Mouse (Mus musculus): Measurements from ENCODE around the gene Fmnl1. TPM values are rescaled to one million over a fixed set of nuclear protein-coding genes. Genes with fewer than 3 reads are reported as not detected.
A peak's percentile ranks its signal among the peaks of the same experiment; 100 is the strongest.

Fmnl1 gene
- polyA plus RNA-seq, 1 experiment from 2014 or later = 9.2 TPM

DNA sequence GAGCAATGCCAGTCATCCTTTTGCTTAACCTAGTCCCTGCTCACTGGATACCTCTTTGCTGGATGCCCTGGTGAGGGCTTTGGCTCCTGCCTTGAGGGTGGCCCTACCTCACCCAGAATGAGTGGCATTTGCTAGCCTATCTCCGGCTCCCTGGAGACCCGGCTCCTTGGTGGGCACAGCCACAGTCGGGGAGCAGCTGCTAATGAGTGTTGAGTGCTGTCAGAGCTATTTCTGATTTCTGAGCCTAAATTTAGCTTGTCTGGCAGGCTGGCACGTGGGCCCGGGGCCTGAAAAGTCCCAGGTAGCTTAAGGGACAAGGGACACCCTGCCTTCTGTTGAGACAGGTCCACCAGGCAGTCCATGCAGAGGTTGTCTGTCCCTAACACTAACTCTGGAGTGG is 6.3 kb downstream of the Fmnl1 start:
- Histone ChIP-seq H3K4me1 (ENCODE audit: control insufficient read depth, insufficient read depth, low read length) (no peaks in the 10 kb centered on the region), H3K27me3 (ENCODE audit: control insufficient read depth, insufficient read depth, low read length) (peaks cover 4% of the 10 kb centered on the region; the same call in 1 of the 2 replicates), H3K9ac (replicated peaks; ENCODE audit: low read depth, low read length) (no peak overlapping the region), H3K4me3 (ENCODE audit: low read depth, low read length) (no peak overlapping the region), H3K27ac (ENCODE audit: low read depth, low read length) (no peak overlapping the region), H3K9me3 (ENCODE audit: control insufficient read depth, low read length) (no peaks in the 10 kb centered on the region), H3K36me3 (ENCODE audit: control insufficient read depth, insufficient read depth, low read length) (no peaks in the 10 kb centered on the region), H3K4me2 (ENCODE audit: low read depth, low read length) (no peak overlapping the region)
- ATAC-seq (ENCODE audit: low read depth) = no peak
- WGBS = 86% methylated on average over 5 of the region's 5 CpGs

GRCm38 (mm10) chr11:103177815-103178485 is 7.0 kb downstream of the Fmnl1 start:
- no peak overlapping the region for H3K4me2 ChIP-seq (ENCODE audit: low read depth, low read length)
- no peak for ATAC-seq (ENCODE audit: low read depth)
- no peaks in the 10 kb centered on the region for H3K4me1 ChIP-seq (ENCODE audit: control insufficient read depth, insufficient read depth, low read length)
- no peak overlapping the region for H3K9ac ChIP-seq (replicated peaks; ENCODE audit: low read depth, low read length)
- no peak overlapping the region for H3K4me3 ChIP-seq (ENCODE audit: low read depth, low read length)
- no peaks in the 10 kb centered on the region for H3K36me3 ChIP-seq (ENCODE audit: control insufficient read depth, insufficient read depth, low read length)
- no peak overlapping the region for H3K27ac ChIP-seq (ENCODE audit: low read depth, low read length)
- 85% methylated on average over 15 of the region's 15 CpGs for WGBS
- no peaks in the 10 kb centered on the region for H3K9me3 ChIP-seq (ENCODE audit: control insufficient read depth, low read length)
- peaks cover 2% of the 10 kb centered on the region; the same call in 1 of the 2 replicates for H3K27me3 ChIP-seq (ENCODE audit: control insufficient read depth, insufficient read depth, low read length)

GRCm38 (mm10) chr11:103178748-103179147 is 7.8 kb downstream of the Fmnl1 start:
- no peaks in the 10 kb centered on the region for H3K9me3 ChIP-seq (ENCODE audit: control insufficient read depth, low read length)
- no peak for ATAC-seq (ENCODE audit: low read depth)
- no peaks in the 10 kb centered on the region for H3K4me1 ChIP-seq (ENCODE audit: control insufficient read depth, insufficient read depth, low read length)
- H3K4me3 ChIP-seq (ENCODE audit: low read depth, low read length) = no peak overlapping the region
- no peaks in the 10 kb centered on the region for H3K36me3 ChIP-seq (ENCODE audit: control insufficient read depth, insufficient read depth, low read length)
- WGBS = 84% methylated on average over 8 of the region's 8 CpGs
- no peak overlapping the region for H3K9ac ChIP-seq (replicated peaks; ENCODE audit: low read depth, low read length)
- H3K27ac ChIP-seq (ENCODE audit: low read depth, low read length) = no peak overlapping the region
- H3K4me2 ChIP-seq (ENCODE audit: low read depth, low read length) = no peak overlapping the region
- no peaks in the 10 kb centered on the region for H3K27me3 ChIP-seq (ENCODE audit: control insufficient read depth, insufficient read depth, low read length)

GRCm38 (mm10) chr11:103180426-103180825 is 9.5 kb downstream of the Fmnl1 start:
- ATAC-seq (ENCODE audit: low read depth) = no peak
- H3K4me3 ChIP-seq (ENCODE audit: low read depth, low read length) = no peak overlapping the region
- H3K36me3 ChIP-seq (ENCODE audit: control insufficient read depth, insufficient read depth, low read length) = no peaks in the 10 kb centered on the region
- H3K9ac ChIP-seq (replicated peaks; ENCODE audit: low read depth, low read length) = no peak overlapping the region
- WGBS = 88% methylated on average over 1 of the region's 1 CpGs
- H3K9me3 ChIP-seq (ENCODE audit: control insufficient read depth, low read length) = no peaks in the 10 kb centered on the region
- no peaks in the 10 kb centered on the region for H3K4me1 ChIP-seq (ENCODE audit: control insufficient read depth, insufficient read depth, low read length)
- H3K27me3 ChIP-seq (ENCODE audit: control insufficient read depth, insufficient read depth, low read length) = no peaks in the 10 kb centered on the region
- no peak overlapping the region for H3K27ac ChIP-seq (ENCODE audit: low read depth, low read length)
- no peak overlapping the region for H3K4me2 ChIP-seq (ENCODE audit: low read depth, low read length)

DNA sequence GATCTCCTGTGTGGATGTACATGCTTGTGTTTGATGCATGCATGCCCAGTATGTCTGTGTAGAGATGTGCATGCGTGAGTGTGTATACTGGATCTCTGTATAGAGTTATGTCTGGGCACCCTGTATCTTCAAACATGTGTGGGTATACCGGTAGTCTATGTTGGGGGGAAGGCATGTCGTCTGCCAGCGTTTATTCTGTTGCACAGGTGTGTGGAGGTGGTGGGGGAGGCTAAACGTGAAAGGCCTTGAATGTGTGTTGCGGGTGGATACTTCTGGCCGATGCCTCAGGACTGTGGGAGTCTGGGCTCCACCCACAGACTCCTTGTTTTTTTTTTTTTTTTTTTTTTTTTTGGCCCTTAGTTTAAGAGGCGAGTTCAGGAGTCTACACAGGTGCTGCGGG is 10.4 kb downstream of the Fmnl1 start:
- Histone ChIP-seq H3K27me3 (ENCODE audit: control insufficient read depth, insufficient read depth, low read length) (no peaks in the 10 kb centered on the region), H3K36me3 (ENCODE audit: control insufficient read depth, insufficient read depth, low read length) (no peaks in the 10 kb centered on the region), H3K9me3 (ENCODE audit: control insufficient read depth, low read length) (no peaks in the 10 kb centered on the region), H3K9ac (replicated peaks; ENCODE audit: low read depth, low read length) (no peak overlapping the region), H3K4me1 (ENCODE audit: control insufficient read depth, insufficient read depth, low read length) (no peaks in the 10 kb centered on the region), H3K4me2 (ENCODE audit: low read depth, low read length) (no peak overlapping the region), H3K27ac (ENCODE audit: low read depth, low read length) (no peak overlapping the region), H3K4me3 (ENCODE audit: low read depth, low read length) (no peak overlapping the region)
- WGBS = 82% methylated on average over 9 of the region's 9 CpGs
- no peak for ATAC-seq (ENCODE audit: low read depth)

GRCm38 (mm10) chr11:103181911-103182310 is 11.0 kb downstream of the Fmnl1 start:
- no peak for ATAC-seq (ENCODE audit: low read depth)
- WGBS = 74% methylated on average over 3 of the region's 3 CpGs
- H3K9me3 ChIP-seq (ENCODE audit: control insufficient read depth, low read length) = no peaks in the 10 kb centered on the region

DNA sequence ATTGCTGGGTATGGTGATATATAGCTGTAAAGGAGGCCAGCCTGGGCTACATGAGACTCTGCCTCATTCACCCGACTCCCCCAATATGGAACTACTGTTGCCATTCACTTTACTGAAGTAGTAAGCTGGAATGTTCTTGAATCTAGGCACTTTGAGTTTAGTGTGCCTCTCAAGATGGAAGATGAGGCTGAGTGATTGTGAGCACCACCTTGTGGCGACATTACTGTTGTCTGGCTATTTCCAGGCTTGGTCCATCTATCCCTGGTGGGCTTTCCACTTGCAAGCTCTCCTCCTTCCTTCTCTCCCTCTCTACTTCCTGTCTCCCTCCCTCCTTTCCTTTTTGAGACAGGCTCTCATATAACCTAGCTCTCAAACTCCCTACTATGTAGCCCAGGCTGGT is 14.0 kb downstream of the Fmnl1 start:
- no peak for ATAC-seq (ENCODE audit: low read depth)
- no peak overlapping the region for H3K4me3 ChIP-seq (ENCODE audit: low read depth, low read length)
- H3K27me3 ChIP-seq (ENCODE audit: control insufficient read depth, insufficient read depth, low read length) = no peaks in the 10 kb centered on the region
- no peaks in the 10 kb centered on the region for H3K36me3 ChIP-seq (ENCODE audit: control insufficient read depth, insufficient read depth, low read length)
- H3K27ac ChIP-seq (ENCODE audit: low read depth, low read length) = no peak overlapping the region
- H3K4me2 ChIP-seq (ENCODE audit: low read depth, low read length) = no peak overlapping the region
- 32% methylated on average over 2 of the region's 2 CpGs for WGBS
- H3K4me1 ChIP-seq (ENCODE audit: control insufficient read depth, insufficient read depth, low read length) = no peaks in the 10 kb centered on the region
- no peaks in the 10 kb centered on the region for H3K9me3 ChIP-seq (ENCODE audit: control insufficient read depth, low read length)
- H3K9ac ChIP-seq (replicated peaks; ENCODE audit: low read depth, low read length) = no peak overlapping the region

More at GRCm38 (mm10) chr11:103181911-103182310, 11.0 kb downstream of the Fmnl1 start:
- Histone ChIP-seq H3K36me3 (ENCODE audit: control insufficient read depth, insufficient read depth, low read length) (no peaks in the 10 kb centered on the region), H3K9ac (replicated peaks; ENCODE audit: low read depth, low read length) (no peak overlapping the region), H3K4me1 (ENCODE audit: control insufficient read depth, insufficient read depth, low read length) (no peaks in the 10 kb centered on the region), H3K4me3 (ENCODE audit: low read depth, low read length) (no peak overlapping the region), H3K27ac (ENCODE audit: low read depth, low read length) (no peak overlapping the region), H3K27me3 (ENCODE audit: control insufficient read depth, insufficient read depth, low read length) (no peaks in the 10 kb centered on the region), H3K4me2 (ENCODE audit: low read depth, low read length) (no peak overlapping the region)

DNA sequence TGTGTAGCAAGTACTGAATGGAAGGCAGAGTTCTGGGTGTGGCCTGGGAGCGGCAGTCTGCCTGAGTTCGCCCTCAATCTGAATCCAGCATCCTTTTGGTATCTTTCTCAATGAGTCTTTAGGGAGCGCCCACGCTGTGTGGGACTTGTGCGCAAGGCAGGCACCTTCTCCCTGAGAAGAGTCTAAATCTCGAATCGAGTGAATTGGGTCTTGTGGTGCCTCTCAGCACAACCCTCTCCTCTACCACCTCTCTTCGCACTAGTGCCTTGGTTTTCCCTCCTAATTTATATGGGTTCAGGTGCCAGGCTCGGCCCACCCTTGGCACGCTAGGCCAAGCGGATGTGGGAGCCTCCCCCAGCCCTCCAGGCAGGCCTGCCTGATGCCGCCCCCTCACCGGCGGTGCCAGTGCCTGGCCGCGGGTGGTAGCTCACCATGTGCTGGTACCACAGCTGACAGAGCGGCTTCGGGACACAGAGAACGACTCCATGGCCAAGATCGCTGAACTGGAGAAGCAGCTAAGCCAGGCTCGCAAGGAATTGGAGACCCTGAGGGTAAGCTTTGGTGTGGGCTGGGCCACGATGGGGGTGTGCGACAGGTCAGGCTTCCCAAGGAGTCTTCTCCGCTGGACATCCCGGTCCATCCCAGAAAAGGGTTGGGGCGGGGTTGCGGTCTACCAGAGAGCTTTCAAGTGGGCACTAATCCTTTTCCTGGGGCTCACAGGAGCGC is 21.5 kb downstream of the Fmnl1 start:
- 0 out of 2 replicates have a peak, but pooled peaks cover 4% of the 10 kb centered on the region for H3K36me3 ChIP-seq (ENCODE audit: control insufficient read depth, insufficient read depth, low read length)
- peak overlapping the region; percentile 25 for H3K4me3 ChIP-seq (ENCODE audit: low read depth, low read length)
- H3K4me2 ChIP-seq (ENCODE audit: low read depth, low read length) = peak overlapping the region; percentile 51
- 0 out of 2 replicates have a peak, but pooled peaks cover 5% of the 10 kb centered on the region for H3K4me1 ChIP-seq (ENCODE audit: control insufficient read depth, insufficient read depth, low read length)
- no peak overlapping the region for H3K27ac ChIP-seq (ENCODE audit: low read depth, low read length)
- no peaks in the 10 kb centered on the region for H3K9me3 ChIP-seq (ENCODE audit: control insufficient read depth, low read length)
- ATAC-seq (ENCODE audit: low read depth) = no peak
- H3K27me3 ChIP-seq (ENCODE audit: control insufficient read depth, insufficient read depth, low read length) = peaks cover 61% of the 10 kb centered on the region
- H3K9ac ChIP-seq (replicated peaks; ENCODE audit: low read depth, low read length) = peak overlapping the region; percentile 29; the same call in 1 of the 2 replicates
- 9% methylated on average over 28 of the region's 28 CpGs for WGBS

Data from neural tube, embryonic 14.5 days (tissue).